Mouse (Mus musculus) thymus, postnatal 14 days (tissue): ENCODE data around the gene Sema5a.

Experiments
- DNase-seq: peaks from one replicate; pipeline ENCODE4 v3.0.0; 2021

The Sema5a gene

GRCm38 (mm10) chr15:32376326-32376725 is 131.7 kb downstream of the Sema5a start:
- DNase-seq: no peak

GRCm38 (mm10) chr15:32377781-32378180 is 133.2 kb downstream of the Sema5a start:
- DNase-seq: no peak

- no peak for DNase-seq
Measured at GRCm38 (mm10) chr15:32380311-32380710, 135.7 kb downstream of the Sema5a start.

GRCm38 (mm10) chr15:32382930-32383481 is 138.4 kb downstream of the Sema5a start:
- DNase-seq: no peak

GRCm38 (mm10) chr15:32396241-32396890 is 151.8 kb downstream of the Sema5a start:
- no peak for DNase-seq

GRCm38 (mm10) chr15:32397064-32397463 is 152.5 kb downstream of the Sema5a start:
- no peak for DNase-seq

GRCm38 (mm10) chr15:32398721-32399120 is 154.1 kb downstream of the Sema5a start:
- no peak for DNase-seq

GRCm38 (mm10) chr15:32401909-32402527 is 157.4 kb downstream of the Sema5a start:
- no peak for DNase-seq

- no peak for DNase-seq
Measured at GRCm38 (mm10) chr15:32403321-32403720, 158.7 kb downstream of the Sema5a start.

- no peak for DNase-seq
Measured at GRCm38 (mm10) chr15:32406436-32406835, 161.8 kb downstream of the Sema5a start.

- no peak for DNase-seq
Measured at GRCm38 (mm10) chr15:32407766-32408165, 163.2 kb downstream of the Sema5a start.

GRCm38 (mm10) chr15:32416291-32416690 is 171.7 kb downstream of the Sema5a start:
- DNase-seq: no peak

GRCm38 (mm10) chr15:32422631-32423030 is 178.0 kb downstream of the Sema5a start:
- DNase-seq: no peak

GRCm38 (mm10) chr15:32423061-32423460 is 178.5 kb downstream of the Sema5a start:
- no peak for DNase-seq

GRCm38 (mm10) chr15:32427188-32427924 is 182.7 kb downstream of the Sema5a start:
- DNase-seq: no peak

- DNase-seq: no peak
Measured at GRCm38 (mm10) chr15:32432927-32433832, 188.6 kb downstream of the Sema5a start.

- no peak for DNase-seq
Measured at GRCm38 (mm10) chr15:32433833-32434155, 189.2 kb downstream of the Sema5a start.

- no peak for DNase-seq
Measured at GRCm38 (mm10) chr15:32434274-32434673, 189.7 kb downstream of the Sema5a start.

- DNase-seq: peak; percentile 4
Measured at GRCm38 (mm10) chr15:32437654-32438053, 193.0 kb downstream of the Sema5a start.

GRCm38 (mm10) chr15:32442745-32443144 is 198.1 kb downstream of the Sema5a start:
- no peak for DNase-seq

- no peak for DNase-seq
Measured at GRCm38 (mm10) chr15:32447558-32448349, 203.1 kb downstream of the Sema5a start.

- no peak for DNase-seq
Measured at GRCm38 (mm10) chr15:32459046-32459445, 214.4 kb downstream of the Sema5a start.
